Mouse (Mus musculus) frontal cortex, adult (tissue): ENCODE measurements at regions not wholly inside any gene's neighbourhood (a gene's known extent, or its start where the extent isn't known, plus 50 kb on each side); places are given as distances from the start of the nearest gene placed in this dataset.
A peak's percentile ranks its signal among the peaks of the same experiment; 100 is the strongest.

ENCODE experiments used
- ATAC-seq: cut with Nextera tagmentation; 2 replicates; pipeline ENCODE4 v1.9.2; 2017; ENCODE audit warnings: mild to moderate bottlenecking, moderate library complexity, mixed read lengths; ENCODE audit not compliant: low TSS enrichment

DNA sequence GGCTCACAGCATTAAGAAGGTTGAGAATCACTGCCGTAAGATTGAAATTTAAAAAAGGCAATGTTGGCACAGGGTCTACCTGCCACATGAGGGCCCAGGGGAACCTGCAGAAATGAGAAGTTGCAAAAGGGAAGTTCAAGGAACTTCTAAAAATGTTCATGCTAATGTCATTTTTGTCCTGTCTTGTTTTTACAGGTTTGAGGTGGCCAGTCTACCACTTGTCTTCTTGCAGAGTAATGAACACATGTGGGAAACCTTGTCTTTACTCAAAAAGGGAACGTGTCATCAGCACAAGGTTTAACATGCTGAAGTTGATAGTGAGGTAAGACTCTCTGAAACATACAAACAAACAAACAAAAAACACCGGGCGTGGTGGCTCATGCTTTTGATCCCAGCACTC lies 71.4 kb upstream of the Nanos1 start:
- no peak for ATAC-seq

DNA sequence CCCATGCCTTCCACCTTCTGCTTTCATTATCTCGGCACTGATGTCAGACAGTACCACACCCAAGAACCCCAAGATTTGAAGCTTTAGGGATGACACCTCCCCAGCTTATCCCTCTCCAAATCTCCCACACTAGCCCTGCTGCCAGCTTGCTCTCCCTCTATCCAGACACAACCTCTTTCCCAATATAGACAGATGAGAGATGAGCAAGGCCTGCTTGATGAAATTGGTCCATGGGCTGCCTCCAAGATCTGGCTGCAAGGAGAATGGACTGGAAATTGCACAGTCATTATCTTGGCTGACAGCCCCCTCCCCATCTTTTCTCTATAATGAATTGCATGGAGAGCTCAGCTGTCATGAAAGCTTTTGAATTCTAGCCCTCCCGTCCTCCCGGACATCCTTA lies 73.5 kb upstream of the Nanos1 start:
- peak; percentile 94 for ATAC-seq

DNA sequence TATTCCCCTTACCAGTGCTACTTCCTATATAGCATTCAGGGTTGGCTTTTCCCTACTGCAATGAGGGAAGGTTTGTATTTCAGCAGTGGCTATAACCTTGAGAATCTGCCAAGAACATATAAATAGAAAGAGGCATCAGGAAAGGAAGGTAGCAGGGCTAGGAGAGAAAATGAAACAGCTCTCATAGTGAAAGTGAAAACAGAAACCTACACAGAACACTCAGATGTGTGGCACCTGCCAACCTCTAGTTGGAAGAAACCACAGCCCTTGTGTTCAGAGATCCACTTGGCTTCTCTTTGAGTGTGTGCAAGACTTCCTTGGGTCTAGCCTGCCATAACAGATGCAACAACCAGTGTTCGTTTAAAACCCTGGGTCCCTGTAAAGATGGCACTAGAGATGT lies 74.3 kb upstream of the Nanos1 start:
- no peak for ATAC-seq

DNA sequence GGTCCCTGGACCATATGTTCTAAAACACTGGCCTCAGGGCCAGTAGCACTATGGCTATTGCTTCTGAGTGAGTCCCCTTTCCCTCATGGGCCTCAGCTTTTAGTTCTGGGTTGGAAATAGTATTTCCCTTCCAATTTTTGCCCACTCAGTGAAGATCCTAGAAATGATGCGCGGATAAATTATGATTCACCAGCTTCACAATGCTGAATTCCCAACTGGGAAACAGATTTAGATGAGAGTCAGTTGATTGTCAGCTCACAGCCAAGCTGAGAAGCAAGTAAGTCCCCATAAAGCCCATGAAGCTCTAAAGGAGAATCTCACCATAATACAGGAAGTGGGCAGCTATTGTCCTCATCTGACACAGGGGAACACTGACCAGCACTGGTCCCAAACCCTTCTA lies 77.6 kb upstream of the Nanos1 start:
- peak; percentile 63 for ATAC-seq

DNA sequence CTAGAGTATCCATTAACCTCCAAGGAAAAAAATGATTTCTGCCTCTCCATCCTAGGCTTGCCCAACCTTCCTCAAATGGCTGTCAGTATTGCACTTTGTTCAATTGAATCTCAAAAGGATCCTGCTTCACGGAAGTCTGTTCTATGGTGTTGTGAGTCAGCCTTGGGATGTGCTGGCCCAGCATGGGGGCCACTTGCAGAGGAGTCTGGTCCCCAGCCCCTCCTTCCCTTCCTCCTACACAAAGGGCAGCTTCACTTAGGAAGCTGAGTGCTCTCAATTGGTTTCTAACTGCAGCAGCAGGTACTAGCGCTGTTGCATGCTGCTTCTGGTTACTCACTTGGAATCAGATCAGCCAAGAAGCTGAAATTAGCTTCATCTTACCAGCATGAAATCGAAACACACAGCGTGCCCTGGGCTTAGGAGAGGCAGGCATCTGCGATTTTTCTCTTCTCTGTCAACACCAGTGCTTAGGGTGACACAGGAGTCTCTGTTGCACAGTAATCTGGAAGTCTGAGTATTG lies 80.8 kb upstream of the Nanos1 start:
- ATAC-seq, result peak; percentile 59

DNA sequence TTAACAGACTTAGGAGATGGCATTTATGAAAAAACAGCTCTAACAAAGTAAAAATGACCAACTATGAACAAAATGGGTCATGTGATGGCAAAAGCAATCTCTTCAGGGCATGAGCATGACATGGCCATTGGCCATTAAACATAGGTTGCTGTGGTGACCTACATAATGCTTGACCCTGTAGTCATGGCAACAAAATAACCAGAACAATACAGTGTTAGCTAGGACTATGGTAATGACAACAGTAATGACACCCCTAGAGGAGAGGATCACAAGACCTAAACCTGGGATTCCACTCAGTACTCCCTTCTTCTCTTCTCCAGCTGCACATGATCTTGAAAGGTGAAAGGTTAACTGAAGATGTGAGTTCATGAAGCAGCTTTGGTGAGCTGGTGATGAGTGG lies 85.0 kb upstream of the Nanos1 start:
- no peak for ATAC-seq

DNA sequence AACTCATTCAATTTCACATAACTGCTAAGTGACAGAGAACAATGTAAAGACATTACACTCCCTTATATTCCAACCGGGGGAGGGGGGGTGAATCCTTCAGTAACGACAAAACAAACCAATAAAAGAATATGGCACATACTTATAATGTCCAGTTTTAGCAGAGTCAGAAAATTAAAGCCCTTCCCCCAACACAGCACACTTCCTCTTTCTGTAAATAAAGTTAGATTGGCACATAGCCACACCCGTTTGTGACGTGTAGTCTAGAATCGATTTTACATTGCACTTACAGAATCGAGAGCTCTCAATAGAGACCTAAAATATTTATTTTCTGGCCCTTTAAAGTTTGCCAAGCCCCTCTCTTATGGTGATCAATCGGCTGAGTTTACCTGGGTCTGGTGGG lies 85.0 kb upstream of the Cacul1 start:
- ATAC-seq, result no peak

DNA sequence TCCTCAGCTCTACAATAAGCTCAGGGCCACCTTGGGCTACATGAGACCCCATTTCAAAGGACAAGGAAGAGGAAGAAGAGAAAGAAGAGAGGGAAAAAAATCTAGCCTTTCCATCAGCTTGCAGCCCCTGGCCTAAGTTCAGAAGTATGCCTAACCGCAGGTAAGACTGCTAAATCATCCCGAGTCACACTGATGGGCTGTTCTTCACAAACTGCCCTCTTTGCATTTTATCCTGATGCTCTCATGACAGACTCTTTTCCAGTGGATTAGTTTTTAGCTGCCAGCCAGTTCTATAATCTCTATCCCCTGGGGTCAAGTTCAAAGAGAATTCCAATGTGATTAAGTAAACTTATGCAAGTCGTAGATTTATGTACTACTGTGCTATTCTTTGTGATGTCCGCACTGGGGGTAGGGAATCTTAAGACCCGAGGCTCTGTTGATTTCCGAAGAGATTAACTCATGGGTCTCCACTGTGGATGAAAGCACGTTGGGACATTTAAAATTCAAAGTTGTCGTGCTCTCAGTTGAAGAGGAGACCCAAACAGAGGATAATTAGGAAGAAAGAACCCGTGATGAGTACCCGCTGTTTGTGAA lies 70.4 kb upstream of the Cacul1 start:
- ATAC-seq, result no peak

DNA sequence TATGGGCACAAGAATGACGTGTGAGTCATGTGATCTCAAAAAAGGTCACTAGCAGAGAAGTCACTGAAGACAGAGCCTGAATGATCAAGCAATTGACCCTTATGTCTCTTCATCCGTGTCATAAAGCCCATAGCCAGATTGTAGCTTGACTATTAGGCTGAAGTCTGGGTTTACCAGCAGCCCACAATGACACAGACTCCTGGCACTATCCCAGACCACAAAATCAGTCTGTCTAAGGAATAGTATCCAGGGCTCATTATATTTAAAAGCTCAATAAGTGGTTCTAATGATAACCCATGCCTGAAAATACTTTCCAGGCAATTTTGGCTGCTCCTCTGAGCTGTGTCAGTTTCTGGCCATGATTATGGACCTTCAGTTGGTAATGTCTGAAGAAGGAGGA lies 59.2 kb upstream of the Cacul1 start:
- ATAC-seq, result no peak
